Mouse (Mus musculus): ENCODE results near the gene Cacnb2. TPM values are rescaled to one million over a fixed set of nuclear protein-coding genes. Genes with fewer than 3 reads are reported as not detected.

Cacnb2 gene
- polyA plus RNA-seq, 1 experiment from 2014 or later: 2.7 TPM

DNA sequence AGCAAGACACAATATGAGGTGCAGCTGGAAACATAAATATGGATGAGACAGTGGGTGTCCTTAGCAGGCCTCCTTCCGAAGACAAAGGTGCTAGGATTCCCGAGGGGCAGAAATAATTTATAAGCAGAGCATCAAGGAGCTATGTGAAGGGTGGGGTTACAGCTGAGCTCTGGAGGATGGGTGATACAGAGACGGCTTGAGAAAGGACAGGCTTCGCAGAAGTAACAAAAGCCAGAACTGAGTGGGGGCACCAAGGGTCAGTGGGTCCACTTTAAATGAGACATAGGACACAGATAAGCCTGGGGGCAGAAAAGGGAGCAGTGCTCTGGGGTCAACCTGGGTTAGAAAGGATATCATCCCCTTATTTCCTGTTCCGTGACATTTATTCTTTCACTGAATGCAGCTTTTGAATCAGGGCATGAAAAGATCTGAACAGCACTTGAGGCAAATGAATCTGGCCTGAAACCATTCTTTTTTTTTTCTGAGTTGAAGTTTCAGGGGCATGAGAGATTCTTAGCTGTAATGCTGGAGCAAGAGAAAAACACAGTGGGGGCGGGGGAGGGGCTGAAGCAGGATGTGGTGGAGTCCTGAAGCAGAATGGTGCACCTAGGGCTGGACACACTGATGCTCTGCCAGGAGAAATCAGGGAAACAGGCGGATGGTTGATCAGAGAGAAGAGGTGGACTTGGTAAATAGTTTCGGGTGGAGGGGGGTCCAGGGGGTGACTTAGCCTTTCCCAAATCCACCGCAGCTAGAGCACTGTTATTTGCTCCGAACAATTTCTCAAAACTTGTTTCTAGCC is 304.4 kb downstream of the Cacnb2 start:
- no peaks in the 10 kb centered on the region for H3K27me3 ChIP-seq (ENCODE audit: poor library complexity, severe bottlenecking)
- peaks cover 32% of the 10 kb centered on the region for H3K4me1 ChIP-seq
- 22% methylated on average over 10 of the region's 10 CpGs for WGBS
- no peak overlapping the region for H3K4me3 ChIP-seq
- H3K36me3 ChIP-seq (replicated peaks): no peaks in the 10 kb centered on the region
- DNase-seq (ENCODE audit: extremely low spot score, low spot score): no peak
- no peak overlapping the region for H3K27ac ChIP-seq
- no peaks in the 10 kb centered on the region for H3K9me3 ChIP-seq

DNA sequence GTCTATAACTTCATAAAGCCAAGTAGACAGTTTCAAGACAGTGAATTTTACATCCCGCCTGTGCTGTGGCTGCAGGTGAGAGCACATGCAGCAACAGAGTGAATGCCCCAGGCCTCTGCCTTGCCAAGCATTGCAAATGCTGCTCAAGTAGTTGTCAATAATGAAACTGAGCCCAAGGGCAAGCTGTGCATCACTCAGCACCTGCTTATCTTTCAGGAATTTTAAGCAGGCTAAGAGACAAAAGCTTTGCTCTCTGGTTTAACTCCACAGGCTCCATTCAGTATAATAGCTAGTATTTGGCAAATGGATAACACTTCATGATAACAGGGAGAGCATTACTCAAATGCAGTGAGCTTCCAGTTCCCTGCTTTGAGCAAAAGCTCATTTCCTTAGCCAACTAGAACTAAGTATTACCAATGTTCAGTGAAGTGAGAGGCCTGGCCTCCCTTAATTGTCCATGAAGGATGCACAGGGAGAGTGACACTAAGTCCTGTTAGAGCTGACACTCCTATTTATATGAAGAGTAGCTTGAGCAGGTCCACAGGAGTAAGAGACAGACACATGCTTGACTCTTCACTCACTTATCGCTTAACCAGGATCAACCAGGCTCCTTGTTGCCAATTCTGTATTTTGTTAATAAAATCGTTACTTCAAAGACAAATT is 314.8 kb downstream of the Cacnb2 start:
- Histone ChIP-seq H3K9me3 (no peaks in the 10 kb centered on the region), H3K4me3 (no peak overlapping the region), H3K4me1 (peaks cover 9% of the 10 kb centered on the region), H3K27ac (no peak overlapping the region), H3K36me3 (replicated peaks) (no peaks in the 10 kb centered on the region), H3K27me3 (ENCODE audit: poor library complexity, severe bottlenecking) (no peaks in the 10 kb centered on the region)
- no peak for DNase-seq (ENCODE audit: extremely low spot score, low spot score)
- WGBS: 72% methylated on average over 3 of the region's 3 CpGs

DNA sequence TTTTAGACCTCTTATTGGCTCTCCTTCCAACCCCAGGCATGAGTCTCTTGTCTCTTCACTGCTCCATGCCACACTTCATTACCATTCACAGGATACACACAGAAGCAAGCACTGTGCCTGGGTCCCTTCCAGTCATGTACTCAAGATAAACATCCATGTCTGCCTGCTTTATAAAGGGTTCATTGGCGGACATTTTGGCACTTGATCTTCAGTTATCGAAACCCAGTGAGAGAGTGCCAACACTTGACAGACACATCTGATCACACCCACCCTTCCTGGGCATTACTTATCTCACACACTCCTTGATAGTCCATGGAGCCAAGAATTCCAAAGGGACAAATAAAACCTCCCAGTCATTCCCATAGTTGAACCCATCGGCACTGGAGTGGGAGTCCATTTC is 327.0 kb downstream of the Cacnb2 start:
- WGBS: 91% methylated on average over 3 of the region's 3 CpGs
- Histone ChIP-seq H3K36me3 (replicated peaks) (no peaks in the 10 kb centered on the region), H3K9me3 (no peaks in the 10 kb centered on the region), H3K4me3 (no peak overlapping the region), H3K27ac (no peak overlapping the region), H3K4me1 (no peaks in the 10 kb centered on the region), H3K27me3 (ENCODE audit: poor library complexity, severe bottlenecking) (no peaks in the 10 kb centered on the region)
- DNase-seq (ENCODE audit: extremely low spot score, low spot score): no peak

DNA sequence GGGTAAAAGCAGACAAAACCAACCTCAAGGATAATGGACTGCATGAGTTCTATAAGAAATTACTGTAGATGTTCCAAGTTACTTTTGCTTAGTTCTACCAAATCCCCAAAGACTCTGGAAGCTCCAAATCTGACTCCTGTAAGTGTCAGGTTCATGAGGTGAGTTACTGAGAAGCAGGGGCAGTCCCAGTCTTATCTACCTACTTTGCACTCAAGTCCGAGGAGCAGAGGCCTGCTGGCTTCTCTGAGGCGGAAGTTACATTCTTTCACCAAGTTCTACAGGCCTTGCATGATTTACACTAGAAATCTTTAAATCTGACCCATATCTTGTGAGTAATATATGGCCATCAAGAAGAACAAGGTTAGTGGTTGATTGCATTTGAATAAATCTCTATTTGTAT is 329.1 kb downstream of the Cacnb2 start:
- Histone ChIP-seq H3K36me3 (replicated peaks) (no peaks in the 10 kb centered on the region), H3K27me3 (ENCODE audit: poor library complexity, severe bottlenecking) (no peaks in the 10 kb centered on the region)
- whole genome bisulfite sequencing: 89% methylated on average over 2 of the region's 2 CpGs

DNA sequence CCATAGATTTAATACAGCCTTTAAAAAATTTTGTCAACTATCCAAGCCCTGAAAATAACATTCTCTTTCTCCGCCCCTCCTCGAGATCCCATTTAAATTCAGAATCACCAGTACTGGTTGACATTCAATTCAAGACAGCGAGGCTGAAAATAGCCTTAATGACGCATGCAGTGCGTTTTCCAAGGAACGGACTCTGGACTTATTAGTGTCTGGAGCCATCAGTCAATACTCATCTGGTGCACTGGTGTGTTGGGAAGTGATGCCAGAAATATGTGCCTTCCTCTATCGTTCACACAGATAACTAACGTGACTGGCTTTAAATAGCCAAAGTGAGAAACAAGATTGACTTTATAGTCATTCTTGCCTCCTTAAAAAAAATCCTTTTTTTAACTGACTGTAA is 333.6 kb downstream of the Cacnb2 start:
- DNase-seq (ENCODE audit: extremely low spot score, low spot score): no peak
- Histone ChIP-seq H3K4me3 (no peak overlapping the region), H3K27me3 (ENCODE audit: poor library complexity, severe bottlenecking) (no peaks in the 10 kb centered on the region), H3K9me3 (no peaks in the 10 kb centered on the region), H3K36me3 (replicated peaks) (no peaks in the 10 kb centered on the region), H3K4me1 (no peaks in the 10 kb centered on the region), H3K27ac (no peak overlapping the region)
- 93% methylated on average over 8 of the region's 8 CpGs for WGBS

More for the DNA sequence above, 329.1 kb downstream of the Cacnb2 start:
- Histone ChIP-seq H3K4me3 (no peak overlapping the region), H3K27ac (no peak overlapping the region), H3K4me1 (no peaks in the 10 kb centered on the region), H3K9me3 (no peaks in the 10 kb centered on the region)
- DNase-seq (ENCODE audit: extremely low spot score, low spot score): no peak

DNA sequence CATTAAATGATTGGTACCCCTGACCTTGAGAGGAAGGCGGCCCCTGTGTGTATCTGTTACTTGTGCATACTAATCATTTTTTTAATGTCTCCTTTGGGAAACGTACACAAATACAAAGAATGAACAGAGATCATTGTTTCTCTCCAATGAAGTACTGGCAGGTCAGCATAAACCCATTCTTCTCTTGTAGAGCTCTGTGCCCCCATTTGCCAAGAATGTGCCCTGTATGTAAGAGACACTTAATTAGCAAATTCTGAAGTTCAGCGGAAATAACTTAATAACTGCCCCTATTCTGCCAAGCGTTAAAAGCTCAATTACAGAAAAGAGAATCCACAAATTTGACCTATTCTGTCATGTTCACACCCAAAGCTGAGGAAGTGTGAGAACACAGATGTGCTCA is 339.4 kb downstream of the Cacnb2 start:
- 79% methylated on average over 4 of the region's 4 CpGs for WGBS
- H3K27me3 ChIP-seq (ENCODE audit: poor library complexity, severe bottlenecking): no peaks in the 10 kb centered on the region
- H3K4me3 ChIP-seq: no peak overlapping the region
- peaks cover 3% of the 10 kb centered on the region; the same call in 1 of the 2 replicates for H3K4me1 ChIP-seq
- no peak overlapping the region for H3K27ac ChIP-seq
- H3K36me3 ChIP-seq (replicated peaks): no peaks in the 10 kb centered on the region
- DNase-seq (ENCODE audit: extremely low spot score, low spot score): no peak
- H3K9me3 ChIP-seq: no peaks in the 10 kb centered on the region

DNA sequence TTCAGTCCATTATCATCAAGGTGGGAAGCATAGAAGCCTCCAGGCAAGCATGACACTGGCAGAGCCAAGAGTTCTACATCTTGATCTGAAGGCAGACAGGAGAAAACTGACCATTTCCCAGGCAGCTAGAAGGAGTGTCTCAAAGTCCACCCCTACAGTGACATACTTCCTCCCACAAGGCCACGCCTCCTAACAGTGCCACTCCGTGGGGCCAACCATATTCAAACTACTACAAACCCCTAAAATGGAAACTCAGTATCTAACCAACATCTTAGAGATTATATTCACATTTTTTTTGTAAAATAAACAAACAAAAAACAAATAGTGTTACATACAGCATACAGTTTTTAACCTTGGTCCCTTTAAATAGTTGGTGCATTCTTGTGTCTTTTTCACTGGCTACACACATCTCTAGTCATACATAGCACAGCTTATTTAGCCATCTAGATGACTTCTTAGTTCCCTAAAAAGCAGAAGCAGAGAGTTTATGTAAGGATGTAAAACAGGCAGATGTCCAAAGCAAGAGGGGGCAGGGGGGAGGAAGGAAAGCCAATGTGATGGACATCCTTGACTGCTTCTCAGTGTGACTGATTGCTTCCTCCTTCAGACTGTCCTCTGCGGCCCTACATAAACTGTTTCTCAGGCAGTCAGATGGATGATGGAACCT is 340.9 kb downstream of the Cacnb2 start:
- H3K27me3 ChIP-seq (ENCODE audit: poor library complexity, severe bottlenecking): no peaks in the 10 kb centered on the region
- H3K9me3 ChIP-seq: no peaks in the 10 kb centered on the region
- no peak overlapping the region for H3K4me3 ChIP-seq
- DNase-seq (ENCODE audit: extremely low spot score, low spot score): no peak
- H3K4me1 ChIP-seq: peaks cover 3% of the 10 kb centered on the region; the same call in 1 of the 2 replicates
- H3K27ac ChIP-seq: no peak overlapping the region
- H3K36me3 ChIP-seq (replicated peaks): no peaks in the 10 kb centered on the region
- 90% methylated on average over 3 of the region's 3 CpGs for WGBS

DNA sequence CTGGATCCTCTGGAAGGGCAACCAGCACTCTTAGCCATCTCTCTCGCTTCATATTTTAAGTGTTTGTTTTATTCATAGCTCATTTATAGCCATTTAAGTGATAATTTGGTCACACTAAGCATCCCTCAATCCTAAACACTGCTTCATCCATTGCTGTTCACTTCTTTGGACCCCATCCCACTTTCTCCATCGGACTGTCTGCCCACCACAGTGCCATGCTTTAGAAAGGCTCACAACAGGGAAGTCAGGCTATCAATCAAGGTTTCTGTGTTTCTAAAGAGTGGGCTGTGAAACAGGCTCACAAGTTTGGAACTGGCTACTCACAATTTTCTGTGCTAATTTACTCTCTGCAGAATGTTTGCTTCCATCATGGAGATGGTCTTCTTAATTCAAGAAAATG is 350.2 kb downstream of the Cacnb2 start:
- H3K4me1 ChIP-seq: no peaks in the 10 kb centered on the region
- H3K27me3 ChIP-seq (ENCODE audit: poor library complexity, severe bottlenecking): no peaks in the 10 kb centered on the region
- no peaks in the 10 kb centered on the region for H3K36me3 ChIP-seq (replicated peaks)
- H3K9me3 ChIP-seq: no peaks in the 10 kb centered on the region
- no peak overlapping the region for H3K27ac ChIP-seq
- no peak overlapping the region for H3K4me3 ChIP-seq
- WGBS: 88% methylated on average over 2 of the region's 2 CpGs
- no peak for DNase-seq (ENCODE audit: extremely low spot score, low spot score)

DNA sequence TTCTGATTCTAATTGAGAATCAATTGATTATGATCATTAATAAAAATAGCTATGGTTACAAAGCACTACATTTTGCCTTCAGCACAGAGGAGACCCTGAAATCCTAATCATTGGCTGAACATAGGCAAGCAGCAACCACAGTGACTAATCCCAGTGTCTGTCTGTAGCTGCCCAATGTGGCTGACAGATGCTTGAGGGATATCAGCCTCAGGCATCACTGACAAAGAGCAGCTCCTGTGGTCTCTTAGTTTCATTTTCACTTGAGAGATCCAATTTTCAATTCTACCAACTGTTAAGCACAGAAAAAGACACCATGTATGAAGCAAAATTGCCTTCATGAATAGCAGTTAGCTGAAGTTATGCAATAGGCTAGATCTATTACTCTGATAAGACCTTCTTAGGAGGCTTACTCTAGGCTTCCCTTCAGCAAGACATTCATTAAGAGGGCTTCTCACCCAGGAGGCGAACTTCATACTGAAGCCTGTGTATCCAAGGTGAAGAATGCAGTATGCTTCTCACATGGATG is 358.1 kb downstream of the Cacnb2 start:
- Histone ChIP-seq H3K27me3 (ENCODE audit: poor library complexity, severe bottlenecking) (no peaks in the 10 kb centered on the region), H3K9me3 (no peaks in the 10 kb centered on the region), H3K36me3 (replicated peaks) (no peaks in the 10 kb centered on the region), H3K27ac (no peak overlapping the region), H3K4me1 (no peaks in the 10 kb centered on the region), H3K4me3 (no peak overlapping the region)
- no peak for DNase-seq (ENCODE audit: extremely low spot score, low spot score)
- 78% methylated on average over 1 of the region's 1 CpGs for WGBS

DNA sequence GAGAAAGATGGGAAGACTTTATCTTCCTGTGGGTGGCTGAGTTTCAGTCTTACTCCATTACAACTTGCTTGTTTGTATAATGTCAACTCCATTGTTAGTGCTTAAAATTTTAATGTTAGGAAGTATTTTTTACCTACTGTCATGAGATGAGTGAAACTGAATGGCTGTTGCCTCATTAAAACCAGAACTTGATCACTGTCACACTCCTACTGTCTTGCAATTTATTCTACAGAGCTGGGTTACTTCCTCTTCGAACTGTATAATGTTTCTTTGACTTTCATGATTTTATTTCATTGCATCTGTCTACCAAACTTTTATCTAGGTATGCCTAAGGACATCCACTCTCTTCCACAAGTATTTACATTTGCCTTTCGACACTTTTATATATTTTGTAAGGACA is 358.6 kb downstream of the Cacnb2 start:
- WGBS: 87% methylated on average over 2 of the region's 2 CpGs
- DNase-seq (ENCODE audit: extremely low spot score, low spot score): no peak
- no peak overlapping the region for H3K4me3 ChIP-seq
- H3K9me3 ChIP-seq: no peaks in the 10 kb centered on the region
- no peaks in the 10 kb centered on the region for H3K27me3 ChIP-seq (ENCODE audit: poor library complexity, severe bottlenecking)
- no peak overlapping the region for H3K27ac ChIP-seq
- H3K4me1 ChIP-seq: no peaks in the 10 kb centered on the region
- no peaks in the 10 kb centered on the region for H3K36me3 ChIP-seq (replicated peaks)

DNA sequence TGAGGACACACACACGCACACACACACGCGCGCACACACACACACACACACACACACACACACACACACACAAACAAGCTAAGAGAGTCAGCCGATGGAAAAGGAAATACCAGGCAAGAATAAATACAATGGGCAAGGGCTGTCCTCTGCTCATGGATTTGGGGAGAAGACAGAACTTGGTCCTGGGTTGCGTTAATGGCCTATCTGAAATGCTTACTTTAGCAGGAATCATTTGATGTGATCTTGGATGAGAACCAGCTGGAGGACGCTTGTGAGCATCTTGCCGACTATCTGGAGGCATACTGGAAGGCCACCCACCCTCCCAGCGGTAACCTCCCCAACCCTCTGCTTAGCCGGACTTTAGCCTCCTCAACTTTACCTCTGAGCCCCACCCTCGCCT is 381.1 kb downstream of the Cacnb2 start:
- WGBS: 90% methylated on average over 11 of the region's 11 CpGs
- Histone ChIP-seq H3K4me1 (no peaks in the 10 kb centered on the region), H3K4me3 (no peak overlapping the region), H3K27ac (no peak overlapping the region), H3K9me3 (no peaks in the 10 kb centered on the region), H3K27me3 (ENCODE audit: poor library complexity, severe bottlenecking) (no peaks in the 10 kb centered on the region), H3K36me3 (replicated peaks) (peaks cover 14% of the 10 kb centered on the region; the same call in 1 of the 2 replicates)
- DNase-seq (ENCODE audit: extremely low spot score, low spot score): no peak

DNA sequence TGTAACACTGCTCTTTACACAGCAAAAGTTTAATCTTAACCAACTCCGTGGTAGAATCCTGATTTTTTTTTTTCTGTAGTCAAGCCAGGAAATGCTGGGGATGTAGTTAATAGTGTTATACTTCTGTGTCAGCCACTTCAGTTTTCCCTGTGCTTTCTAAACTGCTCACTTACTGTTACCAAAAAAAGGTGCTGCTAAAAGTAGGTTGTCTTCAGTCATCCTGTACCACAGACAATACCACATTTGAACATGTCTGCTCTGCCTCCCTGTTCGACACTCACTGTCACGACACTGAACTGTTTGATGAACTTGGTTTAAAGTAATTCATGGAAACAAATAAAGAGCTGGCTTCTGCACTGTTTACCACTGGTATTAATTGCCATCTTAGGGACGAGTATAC is 385.6 kb downstream of the Cacnb2 start:
- H3K4me1 ChIP-seq: no peaks in the 10 kb centered on the region
- H3K27me3 ChIP-seq (ENCODE audit: poor library complexity, severe bottlenecking): no peaks in the 10 kb centered on the region
- H3K9me3 ChIP-seq: no peaks in the 10 kb centered on the region
- peaks cover 21% of the 10 kb centered on the region for H3K36me3 ChIP-seq (replicated peaks)
- H3K27ac ChIP-seq: no peak overlapping the region
- no peak overlapping the region for H3K4me3 ChIP-seq
- no peak for DNase-seq (ENCODE audit: extremely low spot score, low spot score)
- 87% methylated on average over 4 of the region's 4 CpGs for WGBS

DNA sequence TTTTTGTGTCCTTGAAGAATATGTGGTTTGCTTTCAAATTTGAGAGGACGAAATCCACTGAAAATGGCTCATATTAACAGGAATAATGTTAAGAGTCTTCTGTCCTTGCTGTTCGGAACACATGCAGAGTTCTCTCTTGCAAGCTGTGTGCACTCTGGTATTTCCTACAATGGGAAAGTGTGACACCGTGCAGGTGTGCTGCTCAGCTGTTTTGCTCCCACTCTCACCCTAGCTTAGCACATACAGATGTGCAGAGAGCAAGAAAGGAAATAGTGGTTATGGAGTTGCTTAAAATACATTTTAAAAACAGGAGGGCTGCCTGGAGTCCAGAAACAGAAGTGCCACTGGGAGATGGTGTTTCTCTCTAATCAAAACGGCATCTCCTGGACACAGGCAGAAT is 386.5 kb downstream of the Cacnb2 start:
- no peak overlapping the region for H3K4me3 ChIP-seq
- H3K36me3 ChIP-seq (replicated peaks): peaks cover 18% of the 10 kb centered on the region
- DNase-seq (ENCODE audit: extremely low spot score, low spot score): no peak
- no peak overlapping the region for H3K27ac ChIP-seq
- no peaks in the 10 kb centered on the region for H3K27me3 ChIP-seq (ENCODE audit: poor library complexity, severe bottlenecking)
- H3K9me3 ChIP-seq: no peaks in the 10 kb centered on the region
- 89% methylated on average over 4 of the region's 4 CpGs for WGBS
- no peaks in the 10 kb centered on the region for H3K4me1 ChIP-seq

All from forebrain, embryonic 10.5 days (tissue).